Mouse (Mus musculus) ES-E14 (cell line): ENCODE results near the gene Magel2. TPM values are rescaled to one million over a fixed set of nuclear protein-coding genes. Genes with fewer than 3 reads are reported as not detected.

Source experiments
- DNase-seq: peaks from one replicate; pipeline ENCODE4 v3.0.0-alpha.2; 2013; ENCODE audit warnings: low read depth, low spot score
- H3K27ac ChIP-seq: 2 replicates; pipeline ENCODE4 v1.5.1; 2012; ENCODE audit warnings: low read depth, mild to moderate bottlenecking, low read length, moderate library complexity, mixed read lengths; ENCODE audit not compliant: poor library complexity, insufficient read depth, severe bottlenecking
- H3K36me3 ChIP-seq: 2 replicates; pipeline ENCODE4 v1.6.1; 2012; ENCODE audit warnings: mild to moderate bottlenecking, low read length, moderate library complexity, mixed read lengths; ENCODE audit not compliant: control insufficient read depth, poor library complexity, insufficient read depth, severe bottlenecking
- H3K4me1 ChIP-seq, 2 experiments: fragments of 150-350 bp in 1 of 2; sonication (generic) in 1 of 2; 2 replicates each; pipeline ENCODE4 v1.6.1; 2012; ENCODE audit warnings: low read length in 2 of 2, mild to moderate bottlenecking in 1 of 2, mixed read lengths in 1 of 2; ENCODE audit not compliant: control insufficient read depth in 2 of 2, insufficient read depth in 2 of 2, poor library complexity in 1 of 2
- H3K4me3 ChIP-seq, 2 experiments: fragments of 150-350 bp in 1 of 2; sonication (generic) in 1 of 2; 2 replicates each; pipeline ENCODE4 v1.5.1; 2012; ENCODE audit warnings: low read length in 2 of 2, low read depth in 1 of 2, mild to moderate bottlenecking in 1 of 2, mixed read lengths in 1 of 2; ENCODE audit not compliant: insufficient read depth in 1 of 2, poor library complexity in 1 of 2, severe bottlenecking in 1 of 2
- H3K9ac ChIP-seq: 2 replicates; pipeline ENCODE4 v1.6.1; 2012; ENCODE audit warnings: low read depth, mild to moderate bottlenecking, low read length, mixed read lengths; ENCODE audit not compliant: poor library complexity, insufficient read depth, severe bottlenecking
- H3K9me3 ChIP-seq: fragments of 150-350 bp; sonication (generic); 2 replicates; pipeline ENCODE4 v1.6.1; 2012; ENCODE audit warnings: low read depth, mild to moderate bottlenecking, low read length; ENCODE audit not compliant: control insufficient read depth, insufficient read depth
- CHD2 ChIP-seq: IDR thresholded peaks from 2 replicates; pipeline ENCODE4 v1.6.1; 2014; ENCODE audit warnings: mild to moderate bottlenecking, low read depth, low read length, inconsistent platforms
- HCFC1 ChIP-seq: IDR thresholded peaks from 2 replicates; pipeline ENCODE4 v1.6.1; 2012; ENCODE audit warnings: low read length, inconsistent platforms, borderline replicate concordance; ENCODE audit not compliant: insufficient read depth
- MAFK ChIP-seq: IDR thresholded peaks from 2 replicates; pipeline ENCODE4 v1.6.1; 2014; ENCODE audit warnings: mild to moderate bottlenecking, low read depth, low read length, inconsistent platforms; ENCODE audit not compliant: insufficient read depth
- ZC3H11A ChIP-seq: IDR thresholded peaks from 2 replicates; pipeline ENCODE4 v1.6.1; 2012; ENCODE audit warnings: low read depth, mild to moderate bottlenecking, inconsistent platforms, low read length, borderline replicate concordance
- ZNF384 ChIP-seq: IDR thresholded peaks from 2 replicates; pipeline ENCODE4 v1.6.1; 2012; ENCODE audit warnings: low read depth, low read length, inconsistent platforms
- in situ Hi-C, 2 experiments: fragments of 600-800 bp; cut with MboI; formaldehyde crosslinking; loops; one replicate each; pipeline ENCODE4 v1.15.1; 2025; ENCODE audit warnings: low sequenced_read_pairs in 2 of 2, inconsistent platforms in 1 of 2; ENCODE audit not compliant: unreplicated experiment in 2 of 2
- total RNA-seq: library from RNA; depleted of rRNA; stranded (reverse); fragments of 300-350 nt; gene quantifications from 2 replicates; pipeline ENCODE4 v1.2.3, GENCODE M21; 2012; rRNA removed

The Magel2 gene
- 1.1 and 1.9 TPM in 2 replicates for total RNA-seq

DNA sequence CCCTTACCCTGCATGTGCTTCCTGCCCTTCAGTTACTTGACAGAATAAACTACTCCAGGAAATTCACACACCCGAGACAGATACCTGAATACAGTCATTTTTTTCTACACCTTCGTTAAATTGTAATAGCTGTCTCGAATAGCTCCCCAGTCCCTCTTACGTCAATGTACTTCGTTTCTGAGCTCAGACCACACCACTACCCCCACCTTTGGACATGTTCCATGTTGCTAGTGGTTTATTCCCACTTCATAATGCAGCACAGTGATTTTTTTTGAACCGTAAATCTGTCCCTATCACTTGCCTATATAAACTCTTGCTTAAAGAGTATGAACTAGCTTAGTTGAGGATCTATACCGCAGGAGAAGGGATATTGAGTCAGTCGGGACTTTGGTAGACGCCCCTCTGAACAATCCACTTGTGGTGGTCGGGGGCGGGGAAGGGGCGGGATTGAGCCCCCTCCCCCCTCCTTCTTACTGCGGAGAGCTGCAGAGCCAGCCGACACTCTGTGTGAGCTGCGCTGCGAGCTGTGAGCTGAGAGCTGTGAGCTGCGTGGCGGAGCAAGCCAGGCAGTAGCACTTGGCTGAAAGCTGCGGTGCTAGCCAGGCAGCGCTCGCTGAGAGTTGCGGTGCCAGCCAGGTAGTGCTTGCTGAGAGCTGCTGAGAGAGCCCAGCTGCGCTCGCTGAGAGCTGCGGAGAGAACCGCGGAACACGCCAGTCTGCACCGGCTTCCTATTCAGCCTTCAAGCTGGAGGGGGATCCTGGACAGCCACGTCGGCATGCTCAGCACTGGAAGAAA is at the start of gene Magel2:
Gene Magel2 (plus strand): TSS at position 501 of the 795 bp plus-strand sequence.
- in situ Hi-C loops: loop anchor here in 1 of 2 experiments (5.0 kb wide), 1 partner anchor 144 kb away; no protein-coding TSS in a partner anchor
- DNase-seq: peak; percentile 43
- Histone ChIP-seq H3K4me1 (no peaks in the 10 kb centered on the region), H3K36me3 (no peaks in the 10 kb centered on the region), H3K27ac (no peak within 1 kb of the TSS), H3K4me3 (peak within 1 kb of the TSS; percentile 58 to 76), H3K9ac (peak within 1 kb of the TSS; percentile 56; the same call in 1 of the 2 replicates), H3K9me3 (no peaks in the 10 kb centered on the region)
- TF ChIP-seq ZC3H11A (no peak), HCFC1 (no peak), MAFK (no peak), CHD2 (no peak), ZNF384 (no peak)

DNA sequence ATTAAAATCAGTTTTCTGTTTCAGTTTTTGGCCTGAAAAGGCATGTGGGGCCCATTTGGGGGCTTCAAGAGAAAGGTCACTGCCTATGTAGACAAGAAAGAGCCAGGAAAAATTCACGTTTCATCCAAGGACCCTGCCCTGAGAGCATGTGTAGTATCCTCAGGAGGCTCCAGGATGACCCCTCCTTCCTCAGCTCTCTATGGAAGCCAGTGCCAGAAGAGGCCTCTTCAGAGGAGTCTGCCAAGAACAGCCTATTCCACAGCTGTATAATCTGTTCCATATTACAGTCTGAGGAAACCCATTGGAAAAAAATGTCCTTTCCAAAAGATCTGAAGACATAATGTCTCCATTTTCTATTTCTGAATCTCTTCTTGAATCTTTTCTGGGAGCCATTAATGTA is 31.4 kb upstream of the Magel2 start:
- Histone ChIP-seq H3K4me1 (no peaks in the 10 kb centered on the region; a peak in 1 of 4 replicates), H3K36me3 (no peaks in the 10 kb centered on the region), H3K9me3 (no peaks in the 10 kb centered on the region), H3K27ac (no peak overlapping the region), H3K4me3 (no peak overlapping the region), H3K9ac (no peak overlapping the region)
- TF ChIP-seq HCFC1 (no peak), MAFK (no peak), ZC3H11A (no peak), ZNF384 (no peak), CHD2 (no peak)
- DNase-seq: no peak
- in situ Hi-C loops: no loop called here

DNA sequence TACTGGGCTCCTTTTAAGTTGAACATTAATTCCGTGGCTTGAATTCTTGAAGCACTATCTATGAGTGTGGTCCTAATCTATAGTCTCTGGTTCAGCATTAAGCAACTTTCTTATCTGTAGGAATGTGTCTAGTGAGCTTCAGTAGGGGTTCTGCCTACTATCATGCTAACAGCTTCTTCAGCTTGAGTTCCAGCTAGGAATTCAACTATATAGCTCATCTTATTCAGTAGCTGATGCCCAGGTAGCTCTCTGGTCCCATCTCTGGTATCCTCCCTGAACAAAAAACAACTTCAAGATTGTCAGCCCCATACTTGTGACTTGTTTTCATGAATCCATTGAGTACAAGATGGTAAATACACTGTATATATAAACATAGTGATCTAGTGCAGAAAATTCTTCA is 30.5 kb upstream of the Magel2 start, which contains the start of gene Ndn:
Gene Ndn (plus strand): TSS at position 301 of the 400 bp plus-strand sequence.
- H3K9me3 ChIP-seq: no peaks in the 10 kb centered on the region
- H3K9ac ChIP-seq: no peak within 1 kb of the TSS
- H3K36me3 ChIP-seq: no peaks in the 10 kb centered on the region
- TF ChIP-seq MAFK: no peak
- no peak for TF ChIP-seq ZC3H11A
- TF ChIP-seq CHD2: no peak
- no peak for TF ChIP-seq HCFC1
- TF ChIP-seq ZNF384: no peak
- H3K27ac ChIP-seq: no peak within 1 kb of the TSS
- no peaks in the 10 kb centered on the region; a peak in 1 of 4 replicates for H3K4me1 ChIP-seq
- in situ Hi-C loops: no loop called here
- no peak within 1 kb of the TSS for H3K4me3 ChIP-seq
- DNase-seq: no peak

GRCm38 (mm10) chr7:62348106-62348803 is 28.6 kb upstream of the Magel2 start:
- Histone ChIP-seq H3K9me3 (no peaks in the 10 kb centered on the region), H3K9ac (peak overlapping the region; percentile 59), H3K27ac (no peak overlapping the region), H3K4me3 (peak overlapping the region; percentile 59 to 70), H3K36me3 (no peaks in the 10 kb centered on the region), H3K4me1 (no peaks in the 10 kb centered on the region; a peak in 1 of 4 replicates)
- DNase-seq: peak; percentile 78
- in situ Hi-C loops: no loop called here
- TF ChIP-seq ZC3H11A (no peak), MAFK (no peak), ZNF384 (no peak), CHD2 (no peak), HCFC1 (no peak)
